Mouse (Mus musculus): ENCODE measurements around the gene Tmco5. TPM values are rescaled to one million over a fixed set of nuclear protein-coding genes. Genes with fewer than 3 reads are reported as not detected.
A peak's percentile ranks its signal among the peaks of the same experiment; 100 is the strongest.

Gene Tmco5
- total and polyA plus RNA-seq, 2 experiments from 2014 or later, result 0.21 TPM; not detected in 1

DNA sequence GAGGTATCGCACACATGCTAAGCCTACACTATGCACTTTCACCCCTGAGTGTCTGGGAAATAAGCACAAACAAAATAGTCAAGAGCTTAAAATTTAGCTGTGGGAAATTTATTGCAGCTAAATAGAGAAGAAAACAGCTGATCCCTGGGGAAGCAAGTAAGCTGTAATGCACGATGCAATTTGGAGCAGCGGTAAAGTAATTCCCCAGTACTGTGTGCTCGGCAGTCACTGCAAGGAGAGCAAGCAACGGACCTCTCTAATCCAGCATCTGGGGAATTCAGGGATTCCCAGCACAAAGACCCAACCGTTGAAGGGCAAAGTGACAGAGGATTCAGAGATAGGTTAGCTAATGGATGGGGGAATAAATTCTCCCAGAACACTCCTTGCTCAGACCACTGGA, 19.8 kb upstream of the Tmco5 start:
- Histone ChIP-seq H3K27ac (ENCODE audit: low read depth, low read length) (no peak overlapping the region), H3K9me3 (ENCODE audit: low read length) (no peaks in the 10 kb centered on the region), H3K4me2 (ENCODE audit: low read depth) (no peak overlapping the region), H3K36me3 (ENCODE audit: insufficient read depth) (no peaks in the 10 kb centered on the region), H3K27me3 (ENCODE audit: insufficient read depth, low read length) (no peaks in the 10 kb centered on the region), H3K9ac (no peak overlapping the region), H3K4me3 (ENCODE audit: low read depth, low read length) (no peak overlapping the region), H3K4me1 (ENCODE audit: insufficient read depth) (no peaks in the 10 kb centered on the region)
- ATAC-seq (no peak), DNase-seq (no peak)
- WGBS, result 68% methylated on average over 6 of the region's 6 CpGs
- no peak for TF ChIP-seq CTCF (IDR thresholded peaks at IDR 0.05; ENCODE audit: low read depth)

DNA sequence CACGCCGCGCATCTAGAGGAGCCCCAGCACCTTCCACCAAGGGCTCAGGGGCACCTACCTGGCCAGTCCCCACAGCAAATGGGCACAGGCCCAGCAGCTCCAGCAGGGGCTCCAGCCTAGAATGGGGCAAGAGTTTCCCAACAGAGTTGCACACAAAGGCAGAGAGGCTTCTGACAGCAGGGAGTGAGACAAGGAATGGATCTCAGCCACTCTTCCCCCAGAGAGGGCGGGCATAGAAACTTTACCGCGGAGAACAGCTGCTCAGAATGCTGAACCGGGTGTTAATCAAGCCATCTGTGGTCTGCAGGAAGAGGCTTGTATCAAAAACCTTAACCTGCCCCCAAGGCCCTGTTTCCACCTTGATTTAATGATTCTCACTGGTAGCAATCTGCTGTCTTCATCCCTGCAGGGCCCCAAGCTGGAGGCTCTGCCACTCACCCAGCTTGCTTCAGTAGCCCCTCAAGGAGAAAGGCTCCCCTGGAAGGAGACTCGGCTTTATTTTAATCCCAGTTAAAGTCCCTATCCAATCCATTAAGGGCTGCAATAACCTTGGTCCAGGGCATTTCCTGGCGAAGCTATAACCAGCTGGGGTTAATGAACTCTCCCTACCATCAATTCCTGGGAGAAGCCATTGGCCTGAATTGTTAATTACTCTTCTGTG, 1.4 kb upstream of the Tmco5 start:
- WGBS, result 35% methylated on average over 9 of the region's 9 CpGs
- Histone ChIP-seq H3K4me3 (ENCODE audit: low read depth, low read length) (no peak overlapping the region), H3K4me1 (ENCODE audit: insufficient read depth) (no peaks in the 10 kb centered on the region), H3K9ac (no peak overlapping the region), H3K27me3 (ENCODE audit: insufficient read depth, low read length) (no peaks in the 10 kb centered on the region), H3K27ac (ENCODE audit: low read depth, low read length) (no peak overlapping the region), H3K36me3 (ENCODE audit: insufficient read depth) (no peaks in the 10 kb centered on the region), H3K4me2 (ENCODE audit: low read depth) (no peak overlapping the region), H3K9me3 (ENCODE audit: low read length) (no peaks in the 10 kb centered on the region)
- no peak for TF ChIP-seq CTCF (IDR thresholded peaks at IDR 0.05; ENCODE audit: low read depth)
- ATAC-seq (peak; percentile 23; the same call in 1 of the 2 replicates), DNase-seq (no peak)

- H3K9me3 ChIP-seq (ENCODE audit: low read length), result no peaks in the 10 kb centered on the region
- H3K4me1 ChIP-seq (ENCODE audit: insufficient read depth), result no peaks in the 10 kb centered on the region
- ATAC-seq, result peak; percentile 25; the same call in 1 of the 2 replicates
- no peak for TF ChIP-seq CTCF (IDR thresholded peaks at IDR 0.05; ENCODE audit: low read depth)
- H3K4me2 ChIP-seq (ENCODE audit: low read depth), result no peak overlapping the region
- H3K4me3 ChIP-seq (ENCODE audit: low read depth, low read length), result no peak overlapping the region
- WGBS, result 71% methylated on average over 3 of the region's 3 CpGs
- H3K27ac ChIP-seq (ENCODE audit: low read depth, low read length), result no peak overlapping the region
- peak; percentile 11 for DNase-seq
- H3K9ac ChIP-seq, result no peak overlapping the region
- no peaks in the 10 kb centered on the region for H3K36me3 ChIP-seq (ENCODE audit: insufficient read depth)
- no peaks in the 10 kb centered on the region for H3K27me3 ChIP-seq (ENCODE audit: insufficient read depth, low read length)
Measured at GRCm38 (mm10) chr2:116879730-116880129, 1.2 kb downstream of the Tmco5 start.

DNA sequence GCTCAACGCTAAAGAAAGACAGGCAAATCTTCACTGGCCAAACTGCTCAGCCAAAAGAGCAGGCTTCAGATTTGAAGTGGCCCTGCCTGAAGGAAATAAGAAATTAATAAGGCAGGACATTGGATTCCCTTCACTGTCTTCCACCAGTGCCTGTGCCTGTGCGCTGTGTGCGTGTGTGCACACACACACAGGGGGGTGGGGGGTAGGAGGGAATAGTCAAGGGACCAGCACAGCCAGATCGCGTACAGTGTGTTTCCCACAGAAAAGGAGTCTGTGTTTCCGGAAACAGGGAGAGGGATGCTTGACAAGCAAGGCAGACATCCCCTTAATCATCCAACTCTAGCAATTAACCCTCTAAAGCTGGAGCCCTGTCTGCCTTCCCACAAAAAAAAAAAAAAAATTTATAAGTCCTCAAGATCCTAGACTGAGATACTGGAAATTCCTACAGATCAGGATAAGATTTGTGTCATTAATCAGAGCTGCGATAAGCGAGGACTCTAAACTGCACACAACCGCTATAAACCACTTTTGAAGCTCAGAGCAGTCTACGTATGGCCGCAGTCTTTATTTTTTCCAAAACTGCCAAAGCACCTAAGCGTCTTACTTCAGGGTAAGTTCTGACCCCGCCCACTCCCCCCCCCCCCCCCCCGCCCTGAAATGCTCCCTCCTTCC, 15.0 kb downstream of the Tmco5 start:
- Histone ChIP-seq H3K4me1 (ENCODE audit: insufficient read depth) (no peaks in the 10 kb centered on the region), H3K4me2 (ENCODE audit: low read depth) (peak overlapping the region; percentile 56), H3K4me3 (ENCODE audit: low read depth, low read length) (peak overlapping the region; percentile 29), H3K36me3 (ENCODE audit: insufficient read depth) (no peaks in the 10 kb centered on the region), H3K27ac (ENCODE audit: low read depth, low read length) (no peak overlapping the region), H3K9me3 (ENCODE audit: low read length) (no peaks in the 10 kb centered on the region), H3K9ac (peak overlapping the region; percentile 3; the same call in 1 of the 2 replicates), H3K27me3 (ENCODE audit: insufficient read depth, low read length) (no peaks in the 10 kb centered on the region)
- DNase-seq (no peak), ATAC-seq (peak; percentile 30)
- 33% methylated on average over 13 of the region's 14 CpGs for WGBS
- TF ChIP-seq CTCF (IDR thresholded peaks at IDR 0.05; ENCODE audit: low read depth), result no peak

DNA sequence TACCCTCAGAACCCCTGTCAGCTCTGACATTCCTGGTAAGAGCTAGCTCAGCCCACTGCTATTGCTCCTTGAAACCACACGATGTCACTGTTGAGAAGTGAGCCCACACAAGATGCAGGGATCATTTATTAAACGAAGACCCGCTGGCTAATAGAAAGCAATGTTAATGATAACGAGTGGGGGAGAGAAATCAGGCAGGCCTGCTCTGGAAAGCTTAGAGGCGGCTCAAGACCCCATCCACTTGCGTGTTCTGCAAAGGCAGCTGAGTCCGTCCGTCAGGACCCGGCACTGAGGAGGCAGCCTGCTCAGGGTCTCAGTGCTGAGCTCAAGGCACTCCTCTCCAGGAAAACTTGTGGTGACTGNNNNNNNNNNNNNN, 15.5 kb downstream of the Tmco5 start:
- ATAC-seq (peak; percentile 94), DNase-seq (peak; percentile 80)
- H3K36me3 ChIP-seq (ENCODE audit: insufficient read depth), result no peaks in the 10 kb centered on the region
- TF ChIP-seq CTCF (IDR thresholded peaks at IDR 0.05; ENCODE audit: low read depth), result peak; percentile 85
- H3K27me3 ChIP-seq (ENCODE audit: insufficient read depth, low read length), result no peaks in the 10 kb centered on the region
- H3K9me3 ChIP-seq (ENCODE audit: low read length), result no peaks in the 10 kb centered on the region
- H3K27ac ChIP-seq (ENCODE audit: low read depth, low read length), result no peak overlapping the region
- H3K4me2 ChIP-seq (ENCODE audit: low read depth), result peak overlapping the region; percentile 56
- H3K4me1 ChIP-seq (ENCODE audit: insufficient read depth), result no peaks in the 10 kb centered on the region
- peak overlapping the region; percentile 29 for H3K4me3 ChIP-seq (ENCODE audit: low read depth, low read length)
- under 1% methylated on average over 9 of the region's 9 CpGs for WGBS
- H3K9ac ChIP-seq, result peak overlapping the region; percentile 46

GRCm38 (mm10) chr2:116899615-116900272, 21.3 kb downstream of the Tmco5 start:
- 14% methylated on average over 19 of the region's 19 CpGs for WGBS
- peak; percentile 91 for DNase-seq
- peak; percentile 87 for TF ChIP-seq CTCF (IDR thresholded peaks at IDR 0.05; ENCODE audit: low read depth)
- Histone ChIP-seq H3K9ac (peak overlapping the region; percentile 43), H3K27me3 (ENCODE audit: insufficient read depth, low read length) (no peaks in the 10 kb centered on the region), H3K4me2 (ENCODE audit: low read depth) (peak overlapping the region; percentile 69), H3K36me3 (ENCODE audit: insufficient read depth) (no peaks in the 10 kb centered on the region), H3K27ac (ENCODE audit: low read depth, low read length) (peak overlapping the region; percentile 66; the same call in 1 of the 2 replicates), H3K9me3 (ENCODE audit: low read length) (no peaks in the 10 kb centered on the region), H3K4me3 (ENCODE audit: low read depth, low read length) (peak overlapping the region; percentile 40), H3K4me1 (ENCODE audit: insufficient read depth) (no peaks in the 10 kb centered on the region)
- peak; percentile 85 for ATAC-seq
